Mouse (Mus musculus) hindbrain, embryonic 16.5 days (tissue): ENCODE measurements around the gene Eif2ak2. TPM values are rescaled to one million over a fixed set of nuclear protein-coding genes. Genes with fewer than 3 reads are reported as not detected.
A peak's percentile ranks its signal among the peaks of the same experiment; 100 is the strongest.

Source experiments
- ATAC-seq: fragments of 200-750 bp; cut with Nextera tagmentation; 2 replicates; pipeline ENCODE4 v1.8.0; 2017; ENCODE audit warnings: moderate TSS enrichment, moderate library complexity
- H3K27ac ChIP-seq: fragments of 300-500 bp; sonication (generic); 2 replicates; pipeline ENCODE4 v1.5.1; 2014; ENCODE audit warnings: low read depth, mild to moderate bottlenecking, control low read depth, low read length, moderate library complexity
- H3K27me3 ChIP-seq: fragments of 300-500 bp; sonication (generic); replicated peaks from 2 replicates; pipeline ENCODE4 v1.6.1; 2014; ENCODE audit warnings: low read length; ENCODE audit not compliant: control insufficient read depth, insufficient read depth
- H3K36me3 ChIP-seq: fragments of 300-500 bp; sonication (generic); 2 replicates; pipeline ENCODE4 v1.6.1; 2014; ENCODE audit warnings: mild to moderate bottlenecking, low read length, moderate library complexity, mixed read lengths; ENCODE audit not compliant: control insufficient read depth, insufficient read depth
- H3K4me1 ChIP-seq: fragments of 300-500 bp; sonication (generic); 2 replicates; pipeline ENCODE4 v1.6.1; 2014; ENCODE audit warnings: low read depth, low read length; ENCODE audit not compliant: control insufficient read depth, insufficient read depth
- H3K4me2 ChIP-seq: fragments of 300-500 bp; sonication (generic); 2 replicates; pipeline ENCODE4 v1.6.1; 2014; ENCODE audit warnings: mild to moderate bottlenecking, low read length, control low read depth, moderate library complexity
- H3K4me3 ChIP-seq: fragments of 300-500 bp; sonication (generic); 2 replicates; pipeline ENCODE4 v1.5.1; 2014; ENCODE audit warnings: mild to moderate bottlenecking, low read length, control low read depth, moderate library complexity
- H3K9ac ChIP-seq: fragments of 300-500 bp; sonication (generic); 2 replicates; pipeline ENCODE4 v1.6.1; 2014; ENCODE audit warnings: low read depth, mild to moderate bottlenecking, control low read depth, low read length, moderate library complexity
- H3K9me3 ChIP-seq: fragments of 300-500 bp; sonication (generic); 2 replicates; pipeline ENCODE4 v1.6.1; 2014; ENCODE audit warnings: mild to moderate bottlenecking, low read length, moderate library complexity; ENCODE audit not compliant: control insufficient read depth
- WGBS: fragments of 180-500 bp; shearing (Covaris S2); extraction: QIAGEN DNeasy Blood & Tissue Kit; methylation state at CpG from one replicate; pipeline ENCODE4 v1.1.7; 2014; 5-methylcytosine and 5-hydroxymethylcytosine counted together
- polyA plus RNA-seq: library from polyadenylated mRNA; unstranded; fragments of >200 nt; fragmentation: Nextera tagmentation; extraction: Ambion mirVana; gene quantifications from 2 replicates; pipeline ENCODE4 v1.2.1, GENCODE M21; 2015

The Eif2ak2 gene
- polyA plus RNA-seq, 1 experiment from 2014 or later: 3.0 TPM

DNA sequence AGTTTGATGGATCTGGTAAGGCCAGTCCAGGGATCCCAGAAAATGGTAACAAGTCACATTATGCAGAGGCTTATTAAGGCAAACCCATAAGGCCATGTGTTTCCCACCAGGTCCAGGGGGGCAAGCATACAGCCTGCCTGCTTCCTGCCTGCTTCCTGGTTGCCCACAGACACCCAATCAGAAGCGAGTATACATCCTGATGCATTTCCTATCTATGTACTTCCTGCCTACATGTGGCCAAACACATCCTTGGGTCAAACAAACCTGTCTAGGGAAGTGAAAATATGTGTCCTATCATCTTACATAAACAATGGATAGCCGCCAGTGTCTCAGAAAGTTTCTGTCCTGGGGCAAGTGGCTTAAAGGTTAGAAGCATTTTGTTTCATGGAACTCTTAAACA is 20.8 kb upstream of the Eif2ak2 start:
- Histone ChIP-seq H3K4me1 (no peaks in the 10 kb centered on the region), H3K9me3 (no peaks in the 10 kb centered on the region), H3K4me2 (no peak overlapping the region), H3K4me3 (no peak overlapping the region), H3K9ac (no peak overlapping the region), H3K36me3 (no peaks in the 10 kb centered on the region), H3K27ac (no peak overlapping the region), H3K27me3 (no peaks in the 10 kb centered on the region)
- ATAC-seq: no peak
- WGBS: 96% methylated on average over 2 of the region's 2 CpGs

DNA sequence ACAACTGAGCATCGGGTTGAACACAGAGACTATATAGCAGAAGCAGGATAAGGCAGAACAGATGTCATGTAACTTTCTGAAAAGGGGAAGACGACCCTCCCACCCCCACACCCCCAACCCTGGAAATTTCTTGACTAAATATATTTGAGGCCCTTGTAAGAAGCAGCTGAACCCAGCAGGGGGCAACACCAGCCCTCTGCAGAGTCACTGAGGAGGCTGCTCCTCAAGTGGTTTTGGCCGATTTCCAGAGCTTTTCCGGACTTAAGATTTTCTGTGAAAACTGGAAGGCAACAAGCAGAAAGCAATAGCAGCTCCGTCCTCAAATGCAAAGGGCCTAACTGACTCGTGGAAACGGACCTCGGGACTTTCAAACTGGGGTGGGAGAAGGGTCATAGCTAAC is 13.0 kb upstream of the Eif2ak2 start:
- H3K4me2 ChIP-seq: peak overlapping the region; percentile 31
- no peak for ATAC-seq

DNA sequence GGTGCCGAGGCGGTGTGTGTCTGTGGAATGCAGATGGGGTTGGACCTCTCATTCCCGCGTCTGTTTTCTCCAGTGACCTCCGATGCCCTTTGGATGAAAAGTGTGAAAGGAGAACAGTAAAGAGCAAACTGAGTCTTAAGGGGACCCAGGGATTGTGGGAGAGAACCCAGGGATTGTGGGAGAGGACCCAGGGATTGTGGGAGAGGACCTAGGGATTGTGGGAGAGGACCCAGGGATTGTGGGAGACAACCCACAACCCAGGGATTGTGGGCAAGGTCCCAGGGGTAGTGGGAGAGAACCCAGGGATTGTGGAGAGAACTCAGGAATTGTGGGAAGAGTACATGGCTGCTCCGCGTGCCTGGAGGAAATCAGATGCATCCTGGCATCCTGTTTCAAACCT is 12.6 kb upstream of the Eif2ak2 start:
- no peak overlapping the region for H3K9ac ChIP-seq
- H3K27ac ChIP-seq: no peak overlapping the region
- no peaks in the 10 kb centered on the region for H3K36me3 ChIP-seq
- no peak overlapping the region for H3K4me3 ChIP-seq
- no peak for ATAC-seq
- no peaks in the 10 kb centered on the region for H3K27me3 ChIP-seq
- WGBS: 88% methylated on average over 7 of the region's 7 CpGs
- no peaks in the 10 kb centered on the region for H3K9me3 ChIP-seq
- no peak overlapping the region for H3K4me2 ChIP-seq
- no peaks in the 10 kb centered on the region for H3K4me1 ChIP-seq

More for the DNA sequence above, 13.0 kb upstream of the Eif2ak2 start:
- no peak overlapping the region for H3K9ac ChIP-seq
- H3K4me3 ChIP-seq: no peak overlapping the region
- H3K27ac ChIP-seq: no peak overlapping the region
- H3K9me3 ChIP-seq: no peaks in the 10 kb centered on the region
- H3K4me1 ChIP-seq: no peaks in the 10 kb centered on the region
- WGBS: 36% methylated on average over 8 of the region's 8 CpGs
- H3K36me3 ChIP-seq: no peaks in the 10 kb centered on the region
- no peaks in the 10 kb centered on the region for H3K27me3 ChIP-seq

DNA sequence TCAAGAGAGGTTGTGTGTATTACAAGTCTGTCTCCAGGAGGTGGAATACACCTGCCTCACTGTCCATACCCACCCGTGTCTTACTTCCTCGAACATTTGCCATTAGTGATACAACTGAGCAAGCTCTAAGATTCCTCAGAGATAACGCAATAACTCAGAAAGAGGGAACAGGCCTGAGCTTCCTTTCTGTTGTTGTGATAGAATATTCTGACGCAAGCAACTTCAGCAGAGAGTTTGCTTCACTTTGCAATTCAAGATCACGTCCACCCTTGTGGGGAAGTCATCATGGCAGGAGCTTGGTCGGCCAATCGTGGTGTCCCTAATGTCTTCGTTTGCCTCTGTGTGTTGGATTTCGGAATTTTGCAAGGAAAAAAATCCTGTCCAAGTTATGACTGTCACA is 8.6 kb upstream of the Eif2ak2 start:
- Histone ChIP-seq H3K9me3 (no peaks in the 10 kb centered on the region), H3K36me3 (no peaks in the 10 kb centered on the region), H3K4me2 (no peak overlapping the region), H3K27me3 (no peaks in the 10 kb centered on the region), H3K9ac (no peak overlapping the region), H3K4me3 (no peak overlapping the region), H3K4me1 (no peaks in the 10 kb centered on the region), H3K27ac (no peak overlapping the region)
- no peak for ATAC-seq
- WGBS: 89% methylated on average over 9 of the region's 9 CpGs

DNA sequence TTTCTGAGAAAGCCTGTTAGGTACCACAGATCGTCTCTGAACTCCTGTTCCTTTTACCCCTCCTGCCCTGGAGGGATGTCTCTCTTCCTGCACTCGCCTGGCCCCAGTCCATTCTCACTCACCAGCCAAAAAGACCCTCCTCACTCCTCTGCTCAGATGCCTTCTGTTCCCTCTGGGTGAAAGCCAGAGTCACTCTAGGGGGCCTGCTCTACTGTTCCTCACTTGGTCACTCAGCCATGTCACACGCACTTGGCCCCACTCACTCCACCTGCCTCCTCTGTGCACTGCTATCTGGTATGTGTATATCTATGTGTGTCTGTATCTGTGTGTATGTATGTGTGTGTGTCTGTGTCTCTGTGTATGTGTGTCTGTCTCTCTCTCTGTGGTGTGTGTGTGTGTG is 6.8 kb upstream of the Eif2ak2 start:
- no peak overlapping the region for H3K4me3 ChIP-seq
- no peak overlapping the region for H3K27ac ChIP-seq
- no peak overlapping the region for H3K9ac ChIP-seq
- 36% methylated on average over 3 of the region's 3 CpGs for WGBS
- H3K4me2 ChIP-seq: no peak overlapping the region
- ATAC-seq: peak; percentile 93
- no peaks in the 10 kb centered on the region for H3K36me3 ChIP-seq
- no peaks in the 10 kb centered on the region for H3K9me3 ChIP-seq
- H3K4me1 ChIP-seq: no peaks in the 10 kb centered on the region
- no peaks in the 10 kb centered on the region for H3K27me3 ChIP-seq

DNA sequence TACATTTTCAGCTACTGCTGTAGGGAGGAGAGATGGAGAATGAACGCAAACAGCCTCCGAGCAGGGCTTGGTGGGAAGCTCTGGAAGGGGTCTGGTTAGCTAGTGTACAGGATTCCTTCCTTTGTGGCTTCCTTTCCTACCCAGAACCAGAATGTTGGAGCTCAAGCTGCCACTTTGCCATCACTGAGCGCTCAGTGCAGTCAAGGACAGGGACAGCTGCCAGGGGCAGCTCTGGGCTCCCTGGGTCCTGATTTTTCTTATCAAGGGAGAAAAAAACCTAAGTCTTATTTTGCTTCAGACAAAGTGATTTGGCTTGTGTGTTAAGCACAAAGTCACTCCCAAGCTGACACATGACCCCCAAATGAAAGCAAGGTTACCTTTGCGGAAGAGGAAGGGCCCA is 6.2 kb upstream of the Eif2ak2 start:
- Histone ChIP-seq H3K4me1 (no peaks in the 10 kb centered on the region), H3K36me3 (no peaks in the 10 kb centered on the region), H3K9me3 (no peaks in the 10 kb centered on the region), H3K4me3 (no peak overlapping the region), H3K27ac (no peak overlapping the region), H3K9ac (no peak overlapping the region), H3K27me3 (no peaks in the 10 kb centered on the region), H3K4me2 (no peak overlapping the region)
- 82% methylated on average over 4 of the region's 4 CpGs for WGBS
- ATAC-seq: no peak

DNA sequence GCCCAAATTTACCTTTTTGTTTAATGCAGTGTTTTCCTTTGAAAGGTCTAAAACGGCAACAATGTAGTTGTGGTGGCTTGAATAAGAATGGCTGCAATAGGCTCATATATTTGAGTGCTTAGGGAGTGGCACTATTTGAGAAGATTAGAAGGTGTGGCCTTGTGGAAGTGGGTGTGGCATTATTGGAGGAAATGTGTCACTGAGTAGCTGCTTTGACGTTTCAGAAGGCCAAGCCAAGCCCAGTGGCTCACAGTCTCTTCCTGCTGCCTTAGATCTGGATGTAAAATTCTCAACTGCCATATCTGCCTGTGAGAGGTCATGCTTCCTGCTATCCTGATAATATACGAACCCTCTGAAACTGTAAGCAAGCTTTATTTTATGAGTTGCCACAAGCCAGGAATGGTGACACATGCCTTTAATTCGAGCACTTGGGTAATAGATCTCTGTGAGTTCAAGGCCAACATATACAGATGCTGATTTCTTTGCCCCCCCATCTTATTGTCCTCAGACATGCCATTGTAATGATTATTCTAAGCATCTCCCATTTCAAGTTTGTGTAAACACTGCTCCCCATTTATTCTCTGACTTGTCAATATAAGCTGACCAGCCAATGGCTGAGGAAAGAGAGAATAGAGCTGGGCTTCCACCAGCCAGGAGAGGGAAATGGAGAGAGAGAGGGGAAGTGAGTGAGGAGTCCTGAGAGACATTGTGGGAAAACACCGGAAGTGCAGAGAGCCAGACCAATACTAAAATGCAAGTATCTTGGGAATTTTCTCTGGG is 3.1 kb upstream of the Eif2ak2 start:
- ATAC-seq: no peak
- WGBS: 87% methylated on average over 5 of the region's 5 CpGs

DNA sequence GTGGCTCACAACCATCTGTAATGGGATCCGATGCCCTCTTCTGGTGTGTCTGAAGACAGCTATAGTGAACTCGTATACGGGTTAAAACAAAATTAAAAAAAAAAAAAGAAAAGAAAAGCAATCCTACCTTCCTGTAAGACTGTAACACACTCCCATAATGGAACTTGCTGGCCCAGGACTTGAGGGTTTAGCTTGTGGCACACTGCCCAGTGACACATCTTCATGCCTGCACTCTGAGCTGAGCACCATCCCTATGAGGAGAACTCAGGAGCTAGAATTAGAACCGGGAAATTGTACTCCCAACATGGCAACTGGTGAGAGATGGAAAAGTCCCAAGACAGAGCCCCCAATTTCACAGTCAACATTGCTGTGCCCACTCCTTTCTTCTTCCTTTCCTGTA is 918 bp upstream of the Eif2ak2 start:
- Histone ChIP-seq H3K4me1 (0 out of 2 replicates have a peak, but pooled peaks cover 3% of the 10 kb centered on the region), H3K27me3 (no peaks in the 10 kb centered on the region), H3K4me3 (no peak overlapping the region), H3K27ac (no peak overlapping the region), H3K36me3 (no peaks in the 10 kb centered on the region), H3K4me2 (no peak overlapping the region), H3K9ac (no peak overlapping the region), H3K9me3 (no peaks in the 10 kb centered on the region)
- 88% methylated on average over 4 of the region's 4 CpGs for WGBS
- no peak for ATAC-seq

More for the DNA sequence above, 3.1 kb upstream of the Eif2ak2 start:
- no peak overlapping the region for H3K9ac ChIP-seq
- no peaks in the 10 kb centered on the region for H3K9me3 ChIP-seq
- no peaks in the 10 kb centered on the region for H3K27me3 ChIP-seq
- H3K36me3 ChIP-seq: no peaks in the 10 kb centered on the region
- no peak overlapping the region for H3K4me3 ChIP-seq
- no peak overlapping the region for H3K27ac ChIP-seq
- no peak overlapping the region for H3K4me2 ChIP-seq
- H3K4me1 ChIP-seq: 0 out of 2 replicates have a peak, but pooled peaks cover 3% of the 10 kb centered on the region

DNA sequence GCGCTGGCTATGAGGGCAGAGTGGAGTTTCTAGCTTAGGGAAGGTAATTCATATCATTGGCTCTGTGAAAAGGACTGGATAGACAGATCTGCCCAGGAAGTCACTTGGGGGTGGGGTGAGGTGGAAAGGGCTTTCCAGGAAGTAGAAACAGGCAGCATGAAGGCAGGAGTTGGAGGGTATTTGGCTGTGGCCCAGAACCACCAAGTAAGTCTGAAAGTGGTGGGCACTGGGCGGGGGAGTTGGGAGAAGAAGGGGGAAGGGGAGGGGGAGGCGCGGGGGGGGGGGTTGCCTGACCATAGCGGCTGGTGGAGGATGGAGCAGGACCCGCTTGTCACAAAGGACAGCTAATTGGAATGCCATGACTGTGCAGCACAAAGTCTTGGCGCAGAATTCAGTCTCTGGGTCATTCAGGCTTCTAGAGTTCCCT is 482 bp downstream of the Eif2ak2 start:
- peak overlapping the region; percentile 41 for H3K4me3 ChIP-seq
- H3K4me1 ChIP-seq: 0 out of 2 replicates have a peak, but pooled peaks cover 3% of the 10 kb centered on the region
- WGBS: 17% methylated on average over 4 of the region's 7 CpGs
- no peaks in the 10 kb centered on the region for H3K36me3 ChIP-seq
- no peaks in the 10 kb centered on the region for H3K9me3 ChIP-seq
- H3K27me3 ChIP-seq: no peaks in the 10 kb centered on the region
- peak overlapping the region; percentile 73 for H3K4me2 ChIP-seq
- peak overlapping the region; percentile 57 for H3K9ac ChIP-seq
- H3K27ac ChIP-seq: 0 out of 2 replicates have a peak overlapping the region, but pooled peaks have one; percentile 37
- peak; percentile 91 for ATAC-seq
